Comparison of ENCODE assay signal across 12 mouse cellular contexts in genomic region chr17:28009066-28009715, GRCm38 (mm10).
DNase-seq lines count a peak whose midpoint lies in the region; ATAC-seq and TF ChIP-seq lines count a peak whose summit lies in the region.
"Had no signal": no experiment of that assay in that cellular context is flagged by ENCODE, and none has a peak within 500 bp of the region (broad histone marks: within the 10 kb centered on the region; RNA-seq: fewer than 3 reads in every experiment).

No protein-coding gene starts in this region.

- H3K36me3 ChIP-seq in lung, embryonic 15.5 days, result peaks cover 10% of the 10 kb centered on the region; the same call in 1 of the 2 replicates
- no peaks in the 10 kb centered on the region for H3K36me3 ChIP-seq in hindbrain, postnatal 0 days (ENCODE audit: insufficient read depth, low read length)
- no peaks in the 10 kb centered on the region for H3K36me3 ChIP-seq in myocyte (ENCODE audit: control insufficient read depth, insufficient read depth)
- H3K36me3 ChIP-seq: midbrain, embryonic 15.5 days had no signal

- ATAC-seq in lung, embryonic 15.5 days (ENCODE audit: borderline replicate concordance, extremely low read depth, low FRiP score, low TSS enrichment), result no peak
- no peak for ATAC-seq in hindbrain, postnatal 0 days
- no peak for ATAC-seq in activated CD4-positive, CD25-positive, alpha-beta regulatory T cell, adult 4 months
- ATAC-seq: forebrain, embryonic 14.5 days; midbrain, embryonic 15.5 days had no signal

- peak overlapping the region; percentile 46; the same call in 1 of the 2 replicates for H3K9ac ChIP-seq in lung, embryonic 15.5 days
- H3K9ac ChIP-seq in hindbrain, postnatal 0 days (replicated peaks; ENCODE audit: low read length), result no peak overlapping the region; the same call in 1 of the 2 replicates
- H3K9ac ChIP-seq: midbrain, embryonic 15.5 days had no signal

- DNase-seq in heart, adult 11 months, result peak; percentile 92
- DNase-seq in heart, postnatal 36 days, result no peak
- no peak for DNase-seq in lung, adult 18-20 months
- no peak for DNase-seq in hindbrain, postnatal 0 days (ENCODE audit: low spot score)
- no peak for DNase-seq in yolk sac, embryonic 10.5 days (ENCODE audit: low spot score)
- DNase-seq: cerebellum, adult 18-20 months; right cerebral cortex, postnatal 25 days had no signal

- no peak for TF ChIP-seq POLR2A in myocyte (IDR thresholded peaks at IDR 0.05; ENCODE audit: insufficient read length, low read depth)

- peak overlapping the region; percentile 62 for H3K4me2 ChIP-seq in lung, embryonic 15.5 days
- H3K4me2 ChIP-seq in hindbrain, postnatal 0 days (ENCODE audit: low read depth, low read length), result peak overlapping the region; percentile 46
- peak overlapping the region; percentile 24 for H3K4me2 ChIP-seq in myocyte (ENCODE audit: low read depth)
- H3K4me2 ChIP-seq: midbrain, embryonic 15.5 days had no signal

- H3ac ChIP-seq in myocyte (ENCODE audit: control insufficient read depth, insufficient read length), result no peak overlapping the region

- no peaks in the 10 kb centered on the region for H3K9me3 ChIP-seq in lung, embryonic 15.5 days
- no peaks in the 10 kb centered on the region for H3K9me3 ChIP-seq in hindbrain, postnatal 0 days (ENCODE audit: low read length)
- H3K9me3 ChIP-seq: midbrain, embryonic 15.5 days had no signal

- no peaks in the 10 kb centered on the region for H3K27me3 ChIP-seq in lung, embryonic 15.5 days
- no peaks in the 10 kb centered on the region for H3K27me3 ChIP-seq in hindbrain, postnatal 0 days (ENCODE audit: insufficient read depth, low read length)
- H3K27me3 ChIP-seq in myocyte (ENCODE audit: control insufficient read depth, insufficient read depth, insufficient read length), result no peaks in the 10 kb centered on the region
- H3K27me3 ChIP-seq: midbrain, embryonic 15.5 days had no signal

- H3K79me2 ChIP-seq in myocyte (ENCODE audit: control insufficient read depth, insufficient read depth), result no peaks in the 10 kb centered on the region

- intact Hi-C loops in heart, postnatal 36 days (cut with DNase I), result loop anchor here (5.0 kb wide), 1 partner anchor 38 kb away; no protein-coding TSS in a partner anchor

- H3K27ac ChIP-seq in lung, embryonic 15.5 days, result peak overlapping the region; percentile 96
- H3K27ac ChIP-seq in hindbrain, postnatal 0 days, result peak overlapping the region; percentile 22; the same call in 1 of the 2 replicates
- H3K27ac ChIP-seq: midbrain, embryonic 15.5 days had no signal

- 71% methylated on average over 10 of the region's 10 CpGs for WGBS in lung, embryonic 15.5 days
- 73% methylated on average over 10 of the region's 10 CpGs for WGBS in hindbrain, postnatal 0 days

- H3K4me3 ChIP-seq in lung, embryonic 15.5 days, result peak overlapping the region; percentile 27
- no peak overlapping the region for H3K4me3 ChIP-seq in hindbrain, postnatal 0 days (ENCODE audit: low read length)
- H3K4me3 ChIP-seq in myocyte, result no peak overlapping the region
- H3K4me3 ChIP-seq: midbrain, embryonic 15.5 days had no signal

- TF ChIP-seq CTCF in hindbrain, postnatal 0 days (IDR thresholded peaks at IDR 0.05; ENCODE audit: low read depth), result no peak

- peaks cover 79% of the 10 kb centered on the region for H3K4me1 ChIP-seq in lung, embryonic 15.5 days
- H3K4me1 ChIP-seq in hindbrain, postnatal 0 days (ENCODE audit: insufficient read depth, low read length), result peaks cover 39% of the 10 kb centered on the region

TF ChIP-seq in myocyte, 11 proteins besides CTCF, POLR2A, EP300 and RAD21:
- no peak for TF ChIP-seq TCF12 (IDR thresholded peaks at IDR 0.05; ENCODE audit: insufficient read depth, poor library complexity, severe bottlenecking)
